Mouse (Mus musculus) spleen, embryonic (tissue): Measurements from ENCODE around the gene Cdca8.

Experiments used
- CTCF ChIA-PET: fragments of 350-600 bp; sonication (Branson Sonifier 250); formaldehyde crosslinking; loops from one replicate; lab custom pipeline; 2022; lab: Charles Lee

Cdca8 gene

DNA sequence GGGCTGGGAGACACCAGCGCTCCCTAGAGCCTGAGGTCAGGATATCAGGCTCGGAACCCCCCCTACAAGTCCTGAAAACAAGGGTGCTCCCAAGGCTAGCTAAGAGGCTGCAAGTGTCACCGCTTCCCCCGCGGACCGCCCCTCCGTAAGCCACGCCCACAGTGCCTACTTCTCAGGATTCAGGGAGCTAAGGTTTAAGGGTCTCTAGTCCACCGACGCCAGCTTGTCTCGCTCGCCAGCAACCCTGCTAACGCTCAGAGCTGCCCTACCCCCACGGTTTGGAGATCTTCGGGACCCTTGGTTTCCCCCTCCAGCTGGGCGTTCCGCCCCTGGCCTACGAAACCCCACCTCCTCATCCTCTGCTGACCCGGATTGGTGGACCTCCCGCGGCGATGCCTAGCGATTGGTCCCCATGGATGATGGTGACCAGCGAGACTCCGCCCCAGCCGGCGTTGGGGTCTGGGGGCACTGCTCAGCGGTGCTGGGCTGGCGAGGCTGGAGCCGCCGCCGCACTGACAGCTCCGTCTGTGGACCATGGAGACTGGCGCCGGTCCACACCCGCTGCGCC, 57.7 kb downstream of the Cdca8 start:
- CTCF ChIA-PET = no interaction called here

DNA sequence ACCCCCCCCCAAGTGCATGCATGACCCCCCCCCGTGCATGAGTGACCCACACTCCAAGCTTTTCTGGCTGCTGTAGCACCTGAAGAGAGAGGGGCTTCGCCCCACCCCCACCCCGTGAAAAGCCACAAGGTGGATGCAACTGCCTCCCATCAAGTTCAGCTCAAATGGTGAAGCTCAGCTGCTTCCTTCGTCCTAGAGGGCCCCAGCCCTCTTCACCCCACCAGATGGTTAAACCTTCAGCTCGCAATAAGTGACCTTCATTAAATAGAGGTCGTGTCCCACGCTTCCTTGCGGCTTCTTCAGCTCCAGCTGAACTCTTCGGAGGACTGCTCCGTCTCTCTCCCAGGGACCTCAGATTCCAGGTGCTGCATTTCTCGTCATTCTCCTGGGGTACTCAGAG, 58.5 kb downstream of the Cdca8 start, which contains the start of gene Epha10:
Gene Epha10, plus strand, starts transcription at position 301 of the 400 bp plus-strand sequence.
- CTCF ChIA-PET = no interaction called here

DNA sequence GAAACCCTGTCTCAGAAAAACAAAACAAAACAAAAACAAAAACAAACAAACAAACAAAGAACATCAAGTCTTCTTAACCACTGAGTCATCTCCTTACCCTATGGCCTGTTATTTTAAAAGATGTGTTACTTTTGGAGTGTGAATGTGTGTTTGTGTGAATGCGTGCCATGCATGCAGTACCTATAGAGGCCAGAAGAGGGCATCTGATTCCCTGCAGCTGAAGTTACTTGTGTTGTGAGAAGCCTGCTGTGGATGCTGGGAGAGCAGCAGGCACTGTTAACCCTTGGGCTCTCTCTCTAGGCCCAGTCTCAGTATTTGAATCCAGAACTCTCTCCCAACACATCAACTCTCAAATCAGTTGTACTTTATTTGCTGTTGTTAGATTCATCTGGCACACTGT, 66.4 kb downstream of the Cdca8 start:
- CTCF ChIA-PET = no interaction called here
